Mouse (Mus musculus): ENCODE data around the gene Sec24d. TPM values are rescaled to one million over a fixed set of nuclear protein-coding genes. Genes with fewer than 3 reads are reported as not detected.

Gene Sec24d
- total RNA-seq, 4 experiments from 2014 or later, result 3.8 to 4.2 (median 4.0) TPM

DNA sequence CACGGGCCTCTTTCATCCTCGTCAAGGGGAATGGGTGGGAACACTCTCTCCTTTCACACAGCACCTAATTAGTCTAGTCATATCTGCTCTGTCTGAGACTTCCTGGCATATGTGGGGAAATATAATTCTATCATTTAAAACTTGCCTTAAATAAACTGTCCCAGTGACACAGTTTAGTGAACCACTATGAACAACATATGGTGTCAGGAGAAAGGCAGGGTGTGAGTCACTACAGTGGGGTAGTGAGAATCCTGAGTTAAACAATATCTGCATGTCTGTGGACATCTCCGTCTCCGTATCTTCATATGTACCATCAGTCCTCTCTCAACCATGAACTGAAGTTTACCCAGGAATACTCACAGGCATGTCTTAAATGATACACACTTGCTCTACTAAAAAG is 123.9 kb downstream of the Sec24d start:
- no peak for DNase-seq (ENCODE audit: low spot score in 2 of 2)

DNA sequence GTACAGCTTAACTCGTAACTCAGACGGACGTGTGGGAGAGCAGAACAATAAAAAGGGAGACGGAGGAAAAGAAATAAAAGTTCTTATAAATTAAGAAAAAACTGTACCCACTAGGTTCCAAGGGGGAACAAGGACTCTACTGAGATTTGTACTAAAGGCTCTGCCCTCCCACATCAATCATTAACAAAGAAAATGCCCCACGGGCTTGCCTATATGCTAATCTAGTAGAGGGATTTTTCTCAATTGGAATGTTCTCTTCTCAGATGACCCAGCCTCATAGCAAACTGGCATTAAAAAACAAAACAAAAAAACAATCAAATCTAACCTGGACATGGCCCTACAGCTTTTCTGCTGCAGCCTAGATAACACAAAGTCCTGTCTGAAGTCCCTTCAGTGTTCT is 128.4 kb downstream of the Sec24d start:
- DNase-seq (ENCODE audit: low spot score in 2 of 2), result no peak

DNA sequence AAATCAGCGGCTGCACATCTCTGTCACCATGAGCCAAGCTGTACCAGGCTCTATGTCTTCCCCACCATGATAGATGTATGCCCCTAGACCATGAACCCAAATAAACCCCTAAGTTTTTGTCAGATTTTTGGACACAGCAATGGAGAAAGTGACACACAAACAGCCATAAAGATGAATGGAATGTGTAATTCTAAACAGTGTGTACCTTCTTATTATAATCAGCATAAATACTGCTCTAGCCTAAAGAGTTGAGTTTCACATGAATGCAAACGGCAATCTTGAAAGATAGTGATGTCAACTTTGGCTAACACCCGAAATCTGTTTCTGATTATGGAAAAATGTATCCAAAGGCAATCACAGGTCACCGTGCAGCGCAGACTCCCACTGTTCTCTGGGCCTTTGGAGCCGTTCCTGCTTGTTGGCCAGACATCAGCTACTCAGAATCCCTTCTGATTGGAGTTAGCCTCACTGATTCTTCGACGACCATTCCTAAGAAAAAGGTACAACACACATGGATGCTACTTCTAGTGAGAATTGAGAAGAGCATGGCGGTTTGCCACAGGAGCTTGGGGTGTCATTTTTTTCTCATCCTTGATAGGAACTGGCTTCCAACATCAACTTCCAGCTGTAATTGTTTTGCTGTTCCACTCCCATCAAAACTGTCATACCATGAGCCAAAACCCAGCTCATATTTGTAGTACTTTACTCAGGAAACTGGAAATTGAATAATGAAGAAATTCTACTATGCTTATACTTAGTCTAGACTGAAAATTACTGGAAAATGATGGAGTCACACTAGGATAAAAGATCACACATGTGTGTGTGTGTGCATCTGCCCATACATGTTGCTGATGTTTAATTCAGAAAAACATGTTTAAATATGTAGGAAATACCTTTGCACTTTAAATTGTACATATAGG is 130.6 kb downstream of the Sec24d start:
- no peak for DNase-seq (ENCODE audit: low spot score in 2 of 2)

DNA sequence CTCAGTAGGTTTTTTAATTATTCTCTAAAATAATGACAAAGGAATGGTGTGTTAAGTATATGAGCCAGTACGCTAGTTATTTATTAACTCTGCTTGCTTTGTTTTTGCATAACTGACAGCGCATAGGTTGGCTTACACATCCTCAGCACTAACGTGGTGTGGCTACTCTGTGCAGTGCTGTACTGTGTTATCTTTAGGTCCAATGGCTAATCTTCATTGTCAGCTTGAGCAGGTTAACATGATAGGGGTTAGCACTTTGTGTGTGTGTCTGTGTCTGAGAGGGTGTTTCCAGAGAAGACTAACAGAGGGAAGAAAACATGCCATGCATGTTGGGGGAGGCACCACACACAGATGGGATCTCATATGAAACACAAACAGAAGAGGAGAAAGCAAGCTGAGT is 137.7 kb downstream of the Sec24d start:
- DNase-seq (ENCODE audit: low spot score in 2 of 2), result no peak

DNA sequence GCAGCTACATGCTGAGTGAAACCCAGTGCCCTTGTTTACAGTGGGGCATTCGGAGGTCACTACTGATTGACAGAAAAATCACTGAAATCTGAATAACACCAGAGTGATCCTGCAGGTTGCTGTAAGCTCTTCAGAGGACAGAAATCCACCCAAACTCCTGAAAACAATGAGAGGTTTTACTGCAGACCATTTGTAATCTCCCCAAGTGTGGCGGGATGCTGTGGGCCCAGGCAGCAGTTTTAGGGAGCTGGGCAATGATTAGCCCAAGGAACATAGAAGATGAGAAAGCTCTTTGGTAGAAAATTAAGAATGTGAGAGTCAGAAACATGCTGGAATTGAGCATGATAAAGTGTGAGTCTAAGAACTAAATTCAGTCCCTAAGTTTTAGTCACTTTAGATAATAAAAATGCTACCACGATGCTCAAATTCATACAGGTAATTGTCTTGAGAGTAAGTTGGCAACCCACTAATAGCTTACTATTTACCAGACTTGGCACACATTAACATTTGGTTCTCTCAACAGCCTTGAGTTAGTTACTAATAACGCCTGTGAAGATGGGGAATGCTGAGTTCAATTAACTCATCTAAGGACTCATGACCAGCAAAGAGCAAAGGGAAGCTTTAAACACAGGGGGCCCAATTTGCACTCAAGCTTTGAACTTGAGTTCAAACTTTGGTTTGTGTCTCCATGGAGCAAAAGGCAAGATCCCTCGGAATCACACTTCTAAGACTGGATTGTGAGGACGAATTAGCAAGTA is 144.7 kb downstream of the Sec24d start:
- no peak for DNase-seq (ENCODE audit: low spot score in 2 of 2)

DNA sequence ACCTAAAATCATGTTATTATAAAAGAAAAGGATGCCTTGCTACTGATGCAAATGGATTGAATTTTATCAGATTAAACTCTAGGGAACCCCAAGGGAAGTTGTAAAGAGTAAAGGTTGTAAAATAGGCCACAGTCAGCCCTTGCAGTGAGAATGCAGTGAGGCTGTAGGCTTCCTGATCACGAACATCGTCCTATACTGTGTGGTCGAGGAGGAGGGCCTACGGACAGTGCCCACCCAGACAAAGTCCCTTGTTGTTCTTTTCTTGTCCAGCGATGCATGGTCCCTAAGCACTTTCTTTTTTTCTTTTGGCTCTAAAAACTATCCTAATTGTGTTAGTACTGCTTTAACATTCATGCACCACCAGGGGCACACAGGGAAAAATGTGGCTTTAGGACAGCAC is 145.9 kb downstream of the Sec24d start:
- DNase-seq (ENCODE audit: low spot score in 2 of 2), result no peak

Other genes starting within 250 kb of the Sec24d start
- gene Myoz2, start 232.4 kb upstream of the Sec24d start, total RNA-seq (2022), result 100 to 1,000 TPM; 244 to 301 (median 265) TPM
- 100 to 1,000 TPM; 229 to 273 (median 251) TPM for gene Synpo2, start 31.3 kb upstream of the Sec24d start, total RNA-seq (2022)
- 10 to 100 TPM in 1 of 4 experiments, 1 to 10 TPM in 3; 6.7 to 11.6 (median 8.8) TPM for gene Mettl14, start 118.7 kb downstream of the Sec24d start, total RNA-seq (2022)
- under 1 TPM; 0.19 to 0.52 (median 0.34) TPM for gene Prss12, start 179.5 kb downstream of the Sec24d start, total RNA-seq (2022)